Mouse (Mus musculus): Measurements from ENCODE around the gene Prex1.
A peak's percentile ranks its signal among the peaks of the same experiment; 100 is the strongest.

Gene Prex1

DNA sequence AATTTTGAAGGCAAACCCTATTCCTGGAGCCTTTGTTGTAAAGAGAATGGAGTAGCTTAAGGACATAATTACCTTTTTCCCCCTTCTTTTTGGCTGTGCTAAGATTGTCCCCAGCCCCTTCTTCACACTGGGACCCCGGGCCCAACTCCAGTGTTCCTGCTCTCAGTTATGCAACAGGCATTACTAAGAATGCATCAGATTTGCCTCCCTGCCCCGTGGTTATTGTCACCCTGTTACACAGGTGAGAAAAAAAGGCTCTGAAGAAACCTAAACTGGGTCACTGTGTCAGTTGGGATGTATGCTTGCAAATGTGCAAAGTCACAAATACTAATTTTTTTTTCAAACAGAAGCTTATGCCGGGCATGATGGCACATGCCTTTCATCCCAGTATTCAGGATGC, 6.8 kb upstream of the Prex1 start:
- no peak for DNase-seq

DNA sequence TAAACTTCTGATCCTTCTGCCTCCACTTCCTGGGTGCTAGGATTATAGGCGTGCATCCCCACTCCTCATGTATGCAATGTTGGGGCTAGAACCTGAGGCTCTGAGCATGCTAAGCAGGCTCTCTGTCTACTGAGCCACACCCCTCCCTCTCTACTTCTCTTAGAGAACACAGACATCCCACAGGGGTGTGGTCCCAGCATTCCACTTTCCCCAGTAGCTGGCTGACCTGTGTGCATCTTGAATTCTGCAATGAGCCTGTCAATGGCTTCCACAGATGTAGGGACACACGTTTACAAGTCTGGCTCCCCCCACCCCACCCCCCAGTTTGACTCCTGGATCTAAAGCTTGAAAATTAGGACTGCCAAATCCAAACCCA, 6.3 kb upstream of the Prex1 start:
- no peak for DNase-seq

DNA sequence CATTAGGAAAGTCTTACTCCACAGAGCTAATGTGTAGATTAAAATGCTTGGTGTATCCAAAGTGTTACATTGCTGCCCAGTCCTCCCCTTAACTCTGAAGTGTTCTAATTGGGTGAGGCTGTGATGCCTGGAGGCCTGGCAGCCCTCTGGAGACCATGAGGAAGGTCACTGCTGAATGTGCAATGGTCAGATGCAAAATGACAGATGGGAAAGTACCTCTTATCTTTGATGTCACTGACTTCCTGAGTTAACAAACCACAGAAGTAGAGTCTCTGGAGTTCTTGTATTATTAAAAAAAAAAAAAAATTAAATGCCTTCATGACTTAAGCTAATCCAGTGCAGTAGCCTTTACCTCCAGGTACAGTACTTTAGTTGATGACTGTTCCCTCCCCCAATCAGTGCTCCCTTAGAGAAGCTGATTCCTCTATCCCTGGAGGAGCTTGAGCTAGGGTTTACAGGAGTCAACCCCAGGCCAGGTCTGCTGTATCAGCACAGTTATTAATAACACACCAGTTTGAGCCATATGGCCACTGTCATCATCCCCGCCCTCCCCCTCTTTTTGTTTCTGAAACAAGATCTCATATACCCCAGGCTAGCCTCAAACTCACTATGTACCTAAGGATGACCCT, 5.8 kb upstream of the Prex1 start:
- DNase-seq: no peak

DNA sequence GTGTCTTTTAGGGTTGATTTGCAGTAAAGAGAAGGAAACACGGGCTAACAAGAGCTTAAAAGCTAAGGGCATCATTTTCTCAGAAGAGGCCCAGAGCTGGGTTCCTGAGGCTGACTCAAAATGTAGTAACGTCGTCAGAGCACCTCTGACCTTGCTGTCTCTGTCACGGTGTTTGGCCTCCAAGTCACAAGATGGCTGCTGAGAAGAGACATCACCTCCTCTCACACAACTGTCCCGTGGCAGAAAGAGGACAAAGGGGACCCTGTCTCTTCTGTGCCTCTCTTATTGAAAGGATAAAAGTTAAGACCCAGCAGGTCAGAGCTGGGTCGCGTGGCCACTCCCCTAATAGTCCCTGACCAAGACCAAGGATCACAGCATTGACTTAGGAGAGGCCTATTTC, 2.4 kb upstream of the Prex1 start:
- no peak for DNase-seq

DNA sequence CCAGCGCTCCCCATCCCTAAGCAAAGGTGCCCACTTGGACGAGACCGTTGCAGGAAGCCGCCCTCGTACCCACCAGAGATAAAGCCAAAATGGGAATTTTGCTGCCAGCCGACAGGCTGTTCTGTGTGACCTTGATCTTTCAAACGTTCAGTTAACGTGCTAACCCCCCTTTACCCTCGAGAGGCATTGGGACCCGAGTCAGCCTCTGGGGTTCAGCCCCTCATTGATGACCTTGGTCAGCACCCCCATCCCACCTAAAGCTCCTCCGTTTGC, 731 bp upstream of the Prex1 start:
- no peak for DNase-seq

DNA sequence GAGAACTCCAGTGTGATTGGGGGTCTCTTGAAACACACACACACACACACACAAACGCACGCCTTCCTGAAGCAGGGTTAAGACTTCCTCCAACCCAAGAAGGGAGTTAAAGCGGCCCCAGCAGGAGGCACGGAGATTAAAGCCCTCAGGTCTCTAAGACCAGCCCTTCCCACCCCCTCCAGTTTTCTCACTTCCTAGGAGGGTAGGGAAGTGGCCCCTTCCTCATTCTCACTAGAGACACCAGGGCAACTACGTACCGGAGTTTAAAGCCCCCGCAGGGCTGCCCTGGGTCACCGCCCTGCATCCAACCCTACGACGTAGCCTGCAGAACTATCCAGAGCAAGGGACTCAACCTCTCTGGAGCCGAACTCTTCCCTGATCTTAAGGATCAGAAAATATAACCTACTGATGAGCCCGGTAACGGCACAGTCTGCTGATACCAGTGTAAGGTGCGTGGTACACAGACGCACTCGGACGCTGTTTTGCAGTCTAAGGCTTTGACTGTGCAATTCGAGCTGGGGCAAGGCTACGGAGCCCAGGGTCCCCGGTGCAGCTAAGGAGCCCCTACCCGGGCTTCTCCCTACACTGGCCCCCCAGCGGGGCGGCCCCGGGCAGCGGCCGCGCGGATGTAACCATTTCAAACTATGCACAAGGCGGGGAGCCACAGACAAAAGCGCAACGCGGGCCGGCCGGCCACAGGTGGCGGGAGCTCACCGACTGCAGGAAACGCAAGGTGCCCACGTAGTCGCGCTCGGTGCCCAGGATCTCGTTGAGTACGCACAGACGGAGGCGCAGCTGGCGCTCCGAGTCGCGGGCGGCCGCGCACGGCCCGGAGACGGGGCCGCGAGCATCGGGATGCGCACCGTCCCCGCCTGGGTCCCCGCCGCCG, 587 bp downstream of the Prex1 start:
- DNase-seq: peak; percentile 53

DNA sequence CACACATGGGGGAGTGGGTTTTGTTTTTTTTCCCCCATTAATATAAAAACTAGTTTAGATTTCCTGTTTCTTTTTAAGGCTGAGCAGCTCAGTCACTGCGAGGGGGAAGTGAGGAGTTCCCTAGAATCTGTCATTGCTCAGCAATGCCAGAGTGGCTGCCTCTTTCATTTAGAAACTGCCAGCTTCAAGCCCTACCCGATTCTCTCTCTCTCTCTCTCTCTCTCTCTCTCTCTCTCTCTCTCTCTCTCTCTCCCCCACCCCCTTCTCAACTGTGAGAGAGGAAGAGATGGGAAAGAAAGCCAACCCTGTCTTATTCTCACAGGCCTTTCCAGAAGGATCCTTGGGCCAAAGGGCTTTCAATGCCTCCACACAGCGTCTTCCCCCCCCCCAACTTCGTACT, 1.3 kb downstream of the Prex1 start:
- DNase-seq: peak; percentile 42

DNA sequence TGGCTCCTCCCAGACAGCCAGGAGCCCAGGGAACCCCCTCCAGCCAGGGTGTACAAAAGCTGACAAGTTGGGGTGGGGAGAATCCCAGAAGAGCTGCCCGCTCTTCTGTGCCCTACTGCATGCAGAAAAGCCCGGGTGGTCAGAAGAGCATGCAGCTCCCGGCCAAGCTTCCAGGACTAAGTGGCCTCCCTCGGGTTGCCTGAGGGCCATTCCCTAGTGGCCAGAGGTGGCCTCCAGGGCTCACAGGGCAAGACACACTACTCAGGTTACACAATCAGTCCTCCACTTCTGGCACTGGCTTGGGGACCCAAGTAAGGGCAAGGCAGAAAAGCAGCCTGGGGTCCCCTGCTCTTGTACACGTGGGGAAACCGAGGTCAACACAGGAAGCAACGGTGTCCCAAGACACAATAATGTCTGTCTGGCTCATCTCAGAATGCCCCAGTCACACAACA, 1.9 kb downstream of the Prex1 start:
- DNase-seq: no peak

DNA sequence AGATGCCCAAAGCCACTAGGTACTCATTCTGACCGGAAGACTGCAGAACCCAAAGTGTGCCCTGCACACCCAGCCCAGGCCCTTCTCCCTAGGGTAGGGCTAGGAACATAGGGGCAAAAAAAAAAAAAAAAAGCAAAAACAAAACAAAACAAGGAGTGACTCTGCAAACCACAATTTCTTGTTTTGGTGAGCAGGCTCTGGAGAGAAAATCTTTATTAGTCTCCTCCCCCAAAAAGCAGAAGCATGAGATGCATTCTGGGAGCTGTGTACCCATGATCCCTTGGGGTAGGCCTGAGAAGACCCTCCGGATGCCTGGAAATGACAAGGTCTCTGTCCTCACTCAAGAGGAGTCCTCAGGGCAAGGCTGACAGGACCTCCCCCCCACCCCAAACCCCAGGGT, 3.7 kb downstream of the Prex1 start:
- DNase-seq: no peak

DNA sequence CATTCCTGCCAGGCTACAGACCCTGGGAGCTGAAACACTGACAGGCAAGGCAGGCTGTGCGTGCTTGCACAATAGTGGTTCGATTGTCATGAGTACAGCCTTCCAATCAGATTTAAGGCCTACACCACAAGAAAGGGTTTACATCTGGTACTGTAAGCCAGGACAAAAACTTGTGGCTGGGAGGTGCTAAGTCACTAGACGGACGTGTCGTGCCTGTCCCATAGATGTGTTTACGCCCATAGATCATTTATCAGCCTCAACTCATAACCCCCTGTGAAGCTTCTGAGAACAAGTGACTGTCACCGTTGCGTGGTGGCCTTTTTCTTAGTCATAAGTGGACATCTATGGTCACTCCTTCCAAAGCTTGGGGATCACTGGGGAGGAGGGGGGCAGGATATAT, 5.3 kb downstream of the Prex1 start:
- no peak for DNase-seq

DNA sequence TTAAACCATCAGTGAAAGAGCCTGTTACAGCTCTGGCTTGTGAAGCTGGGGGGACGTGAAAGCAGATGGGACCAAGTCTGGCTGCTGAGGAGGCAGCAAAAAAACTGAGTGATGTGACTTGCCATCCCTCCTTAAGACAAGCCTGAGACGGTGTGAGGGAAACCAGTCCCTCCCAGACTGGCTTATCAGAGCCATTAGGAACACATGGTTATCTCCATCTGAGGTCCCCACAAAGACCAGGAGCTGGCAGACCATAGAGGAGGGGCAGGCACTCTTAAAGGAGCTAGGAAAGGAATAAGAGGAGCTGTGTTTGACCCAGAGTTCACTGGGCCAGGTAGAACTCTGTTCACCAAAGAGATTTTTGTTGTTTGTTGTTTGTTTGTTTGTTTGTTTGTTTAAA, 7.1 kb downstream of the Prex1 start:
- DNase-seq: no peak

DNA sequence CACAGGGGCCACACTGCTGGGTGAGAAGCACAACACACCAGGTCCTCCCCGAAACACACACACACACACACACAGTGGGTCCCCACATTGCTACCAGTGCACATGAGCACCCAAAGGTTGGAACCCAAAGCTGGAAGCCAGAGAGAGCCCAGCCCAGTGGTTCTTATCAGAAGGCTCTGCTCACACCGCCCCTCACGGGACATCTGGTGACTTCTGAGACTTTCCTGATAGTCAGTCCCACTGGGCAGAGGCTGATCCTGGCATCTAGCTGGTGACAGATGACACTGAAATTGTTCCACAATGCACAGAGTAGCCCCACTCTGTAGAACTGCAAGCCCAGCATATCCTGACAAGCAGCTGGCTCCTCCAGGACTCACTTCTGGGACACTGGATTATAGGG, 10.1 kb downstream of the Prex1 start:
- DNase-seq: no peak

DNA sequence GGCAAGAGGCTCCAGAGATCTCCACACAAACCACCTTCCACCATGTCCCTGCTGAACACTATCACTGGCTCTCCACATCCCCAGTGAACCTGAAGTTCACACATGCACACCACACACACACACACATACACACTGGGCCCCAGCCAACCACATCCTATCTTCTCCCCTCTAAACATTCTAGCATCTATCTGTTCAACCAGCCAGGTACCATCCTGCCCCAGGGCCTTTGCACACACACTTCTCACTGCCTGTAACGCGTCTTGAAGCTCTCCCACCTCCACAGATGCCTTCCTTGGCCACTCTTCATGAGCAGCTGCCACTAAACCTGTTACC, 11.6 kb downstream of the Prex1 start:
- DNase-seq: no peak

DNA sequence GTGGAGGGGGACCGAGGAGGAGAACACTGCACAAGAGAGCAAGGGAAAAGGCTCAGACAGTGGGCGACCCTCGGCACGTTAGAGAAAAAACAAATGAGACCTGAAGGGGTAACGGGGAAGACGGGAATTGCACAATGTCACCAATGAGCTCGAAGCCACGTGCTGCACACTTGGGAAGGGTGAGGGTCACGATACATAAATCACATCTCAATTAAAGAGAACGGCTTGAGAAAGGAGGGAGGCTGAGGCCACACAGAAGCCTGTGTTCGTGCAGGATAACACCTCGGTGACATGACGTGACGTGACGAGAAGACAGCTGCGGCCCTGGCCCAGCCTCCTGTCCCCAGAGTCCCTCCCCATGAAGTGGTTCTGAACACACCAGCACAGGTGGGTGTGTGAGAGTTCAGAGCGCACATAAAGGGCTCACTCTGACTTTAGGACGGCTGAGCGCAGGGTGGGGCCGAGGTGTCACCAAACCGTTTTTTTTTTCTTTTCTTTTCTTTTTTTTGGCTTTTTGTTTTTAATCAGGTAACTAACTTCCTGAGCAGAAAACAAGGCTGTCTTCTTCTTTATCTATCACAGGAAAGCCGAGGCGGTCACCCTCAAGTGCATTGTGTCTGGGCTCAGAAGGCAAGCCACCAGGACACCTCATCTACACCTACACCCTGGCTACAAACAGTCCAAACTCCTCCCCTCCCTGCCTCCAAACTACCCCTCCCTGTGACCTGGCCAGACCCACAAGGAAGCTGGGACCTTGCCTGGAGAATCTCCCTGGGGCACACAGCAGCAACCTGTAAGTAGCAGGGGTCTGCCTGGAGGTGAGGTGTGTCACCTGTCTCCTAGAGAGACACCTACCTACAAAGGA, 12.2 kb downstream of the Prex1 start:
- no peak for DNase-seq

DNA sequence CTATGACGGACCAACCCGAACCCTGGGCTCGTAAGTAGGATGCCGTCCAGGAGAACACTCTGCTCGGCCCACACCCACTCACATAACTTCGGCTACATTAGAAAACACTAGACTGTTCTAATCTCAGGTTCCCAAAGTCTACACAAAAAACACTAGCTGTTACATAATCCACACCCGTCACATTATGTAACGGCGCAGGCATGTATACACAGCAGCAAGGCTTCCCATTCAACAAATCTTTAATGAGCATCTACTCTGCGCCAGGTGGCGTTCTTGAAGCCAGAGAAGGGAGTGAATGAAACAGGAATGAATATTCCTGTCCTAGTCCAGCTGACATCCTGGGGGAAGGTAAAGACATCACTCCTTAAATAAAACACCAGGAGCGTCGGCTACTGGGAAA, 12.9 kb downstream of the Prex1 start:
- peak; percentile 52 for DNase-seq

DNA sequence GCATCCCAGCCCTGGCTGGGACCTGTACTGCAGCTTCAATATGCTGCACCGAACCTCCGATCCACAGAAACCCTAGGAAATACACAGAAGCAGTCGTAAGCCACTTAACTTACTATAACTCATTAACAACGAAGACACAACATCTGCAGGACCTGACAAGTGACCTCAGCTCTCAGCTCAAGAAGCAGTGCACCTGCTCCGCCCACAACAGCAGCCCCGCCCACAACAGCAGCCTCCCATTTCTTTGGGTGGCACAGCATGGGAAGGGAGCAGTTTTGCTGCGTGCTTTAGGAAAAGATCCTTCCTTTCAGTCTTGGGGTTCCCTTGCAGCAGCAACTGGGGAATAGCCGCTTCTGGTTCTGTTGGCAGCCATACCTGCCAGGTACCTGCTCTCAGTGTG, 13.5 kb downstream of the Prex1 start:
- no peak for DNase-seq

DNA sequence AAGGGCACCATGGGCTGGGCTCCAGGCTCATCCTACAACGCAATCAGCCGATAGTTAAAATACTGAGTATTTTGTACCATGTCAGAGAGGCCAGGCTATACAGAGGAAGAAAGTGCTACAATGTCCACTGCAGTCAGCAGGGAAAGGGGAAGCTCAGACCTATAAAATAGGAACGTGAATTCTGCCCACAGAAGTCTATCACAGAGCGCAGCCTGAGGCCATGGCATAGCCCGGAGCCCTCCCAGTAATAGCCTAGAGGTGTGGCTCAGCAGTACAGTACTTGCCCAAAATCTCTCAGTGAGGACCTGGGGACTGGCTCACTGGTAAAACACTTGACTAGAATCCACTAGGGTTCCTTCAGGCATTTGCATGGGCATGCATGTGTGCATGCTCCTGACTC, 14.1 kb downstream of the Prex1 start:
- DNase-seq: peak; percentile 26

DNA sequence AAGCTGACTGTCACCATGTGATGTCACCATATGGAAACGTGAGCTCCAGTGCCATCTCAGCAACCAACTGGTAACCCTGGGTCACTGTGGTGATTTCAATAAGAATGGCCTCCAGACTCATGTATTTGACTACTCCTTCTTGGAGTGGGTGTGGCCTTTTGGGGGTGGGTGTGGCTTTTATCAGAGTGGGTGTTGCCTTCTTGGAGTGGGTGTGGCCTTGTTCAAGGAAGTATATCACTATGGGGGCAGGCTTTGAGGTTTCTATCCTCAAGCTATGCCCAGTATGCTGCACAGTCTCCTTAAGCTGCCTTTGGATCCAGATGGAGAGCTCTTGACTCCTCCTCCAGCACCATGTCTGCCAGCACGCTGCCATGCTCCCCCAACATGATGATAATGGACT, 19.0 kb downstream of the Prex1 start:
- DNase-seq: no peak

DNA sequence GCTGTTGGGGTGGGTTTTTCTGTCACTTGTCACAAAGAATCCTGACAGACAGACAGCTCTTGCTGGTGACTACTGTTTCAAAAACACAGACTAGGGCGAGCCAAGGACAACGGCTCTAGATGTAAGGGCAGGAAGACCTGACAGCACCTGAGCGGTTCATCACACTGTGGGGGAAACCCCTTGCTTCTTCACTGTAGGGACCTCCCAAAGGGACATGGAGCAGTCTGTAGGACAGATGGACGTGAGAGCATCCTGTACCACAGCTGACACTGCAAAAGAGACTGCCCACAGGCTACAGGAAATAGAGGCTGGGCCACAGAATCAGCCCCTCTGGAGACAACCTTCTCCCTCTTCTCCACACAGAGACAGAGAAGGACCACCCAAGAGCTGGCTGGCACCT, 20.2 kb downstream of the Prex1 start:
- no peak for DNase-seq

DNA sequence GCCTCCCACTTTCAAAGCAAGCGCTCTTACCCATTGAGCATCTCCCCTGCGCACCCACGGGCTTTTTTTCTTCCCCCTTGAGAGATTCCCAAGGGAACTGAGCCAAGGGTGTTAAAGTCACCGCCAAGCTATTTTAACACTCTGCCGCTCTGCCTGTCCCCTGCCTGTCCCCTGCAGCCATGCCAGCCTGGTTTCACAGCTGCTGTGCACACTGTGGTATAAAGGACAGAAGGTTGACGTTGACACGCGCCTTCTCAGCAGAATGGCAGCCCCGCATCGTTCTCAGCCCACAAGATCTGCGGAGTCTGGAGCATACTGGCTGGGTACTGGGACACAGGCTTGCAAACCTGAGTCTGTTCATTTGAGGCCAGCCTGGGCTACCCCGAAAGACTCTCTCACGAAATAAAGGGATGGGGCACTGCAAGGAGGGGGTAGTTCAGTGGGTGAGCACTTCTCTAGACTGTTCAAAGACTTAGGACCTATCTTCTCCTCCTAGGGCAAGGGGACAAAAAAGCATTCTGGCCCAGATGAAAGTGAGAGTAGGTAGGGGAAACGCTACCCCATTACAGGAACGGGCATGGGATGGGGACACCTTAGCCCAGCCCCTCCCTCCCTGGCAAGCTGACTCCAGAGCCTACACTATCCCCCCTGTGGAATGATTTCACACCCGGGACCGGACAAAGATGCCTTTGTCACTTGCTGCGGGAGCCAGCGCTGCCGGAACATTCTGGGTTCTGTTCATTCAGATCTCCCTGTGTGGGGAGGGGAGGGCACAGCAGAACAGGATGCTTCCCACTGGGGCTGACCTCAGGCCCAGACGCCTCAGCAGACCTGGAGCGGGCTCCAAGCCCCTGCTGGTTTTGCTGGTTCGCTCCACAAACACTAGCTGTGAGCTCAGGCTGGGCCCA, 21.8 kb downstream of the Prex1 start:
- DNase-seq: no peak

DNA sequence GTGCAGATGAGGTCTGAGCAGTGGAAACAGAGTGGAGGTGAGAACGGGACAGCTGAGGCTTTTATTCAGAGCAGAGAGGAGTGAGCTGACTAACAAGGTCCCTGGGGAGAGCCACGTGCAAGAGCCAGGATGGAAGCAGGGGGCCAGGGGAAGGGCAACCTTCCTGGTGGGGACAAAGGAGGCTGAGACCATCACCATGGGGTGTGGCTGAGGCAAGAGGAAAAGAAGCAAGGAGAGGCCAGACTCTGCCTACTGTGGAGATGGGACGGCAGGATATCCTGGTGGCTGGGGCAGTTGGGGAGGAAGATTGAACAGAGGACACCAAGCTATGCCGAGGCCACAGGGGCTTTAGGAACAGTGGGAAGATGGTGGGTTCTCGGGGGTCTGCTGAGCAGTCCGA, 26.7 kb downstream of the Prex1 start:
- DNase-seq: no peak

DNA sequence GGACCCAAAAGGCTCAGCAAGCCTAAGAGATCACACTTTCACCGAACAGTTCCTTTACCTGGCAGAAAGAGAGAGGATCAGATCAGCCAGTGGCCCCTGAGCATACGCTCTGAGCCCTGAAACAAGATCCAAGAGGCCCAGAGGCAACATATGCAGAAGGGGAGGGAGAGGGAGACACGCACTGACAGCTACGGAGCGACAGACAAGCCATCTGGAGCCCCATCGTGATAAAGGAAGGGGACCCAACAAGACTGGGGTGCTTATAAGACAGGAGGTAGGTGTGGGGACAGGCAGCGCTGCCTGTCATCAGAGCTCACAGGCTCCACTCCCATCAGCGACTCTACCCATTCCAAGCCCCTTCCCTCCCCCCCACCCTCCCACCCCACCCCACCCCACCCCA, 27.8 kb downstream of the Prex1 start:
- DNase-seq: no peak

Data from lung, postnatal 36 days (tissue).